Mouse (Mus musculus): ENCODE measurements around the gene Creb5. TPM values are rescaled to one million over a fixed set of nuclear protein-coding genes. Genes with fewer than 3 reads are reported as not detected.

The Creb5 gene
- total and polyA plus RNA-seq, 2 experiments from 2014 or later = 1.6 to 3.2 TPM

- TF ChIP-seq CTCF (IDR thresholded peaks at IDR 0.05) = no peak
- 70% methylated on average over 12 of the region's 12 CpGs for WGBS
- ATAC-seq (ENCODE audit: low FRiP score) (no peak), DNase-seq (ENCODE audit: low spot score) (peak; percentile 53)
- Histone ChIP-seq H3K4me2 (ENCODE audit: low read depth, low read length, poor library complexity, severe bottlenecking) (no peak overlapping the region), H3K9ac (replicated peaks; ENCODE audit: low read length, poor library complexity, severe bottlenecking) (no peak overlapping the region), H3K9me3 (ENCODE audit: low read length) (no peaks in the 10 kb centered on the region), H3K27ac (ENCODE audit: low read depth, low read length) (no peak overlapping the region), H3K4me1 (ENCODE audit: insufficient read depth, low read length) (no peaks in the 10 kb centered on the region), H3K27me3 (ENCODE audit: insufficient read depth, low read length) (no peaks in the 10 kb centered on the region), H3K4me3 (ENCODE audit: low read depth, low read length) (no peak overlapping the region), H3K36me3 (ENCODE audit: insufficient read depth, low read length) (no peaks in the 10 kb centered on the region)
Measured at GRCm38 (mm10) chr6:53461775-53462770, 175.0 kb downstream of the Creb5 start.

- no peak overlapping the region for H3K9ac ChIP-seq (replicated peaks; ENCODE audit: low read length, poor library complexity, severe bottlenecking)
- ATAC-seq (ENCODE audit: low FRiP score) = no peak
- H3K9me3 ChIP-seq (ENCODE audit: low read length) = no peaks in the 10 kb centered on the region
- no peak overlapping the region for H3K4me3 ChIP-seq (ENCODE audit: low read depth, low read length)
- H3K27me3 ChIP-seq (ENCODE audit: insufficient read depth, low read length) = no peaks in the 10 kb centered on the region
- no peak overlapping the region for H3K27ac ChIP-seq (ENCODE audit: low read depth, low read length)
- DNase-seq (ENCODE audit: low spot score) = peak; percentile 28
- no peak overlapping the region for H3K4me2 ChIP-seq (ENCODE audit: low read depth, low read length, poor library complexity, severe bottlenecking)
- TF ChIP-seq CTCF (IDR thresholded peaks at IDR 0.05) = no peak
- H3K4me1 ChIP-seq (ENCODE audit: insufficient read depth, low read length) = no peaks in the 10 kb centered on the region
- H3K36me3 ChIP-seq (ENCODE audit: insufficient read depth, low read length) = no peaks in the 10 kb centered on the region
- 81% methylated on average over 7 of the region's 7 CpGs for WGBS
Measured at GRCm38 (mm10) chr6:53462802-53463201, 175.7 kb downstream of the Creb5 start.

GRCm38 (mm10) chr6:53463261-53463813 is 176.3 kb downstream of the Creb5 start:
- no peaks in the 10 kb centered on the region for H3K4me1 ChIP-seq (ENCODE audit: insufficient read depth, low read length)
- no peaks in the 10 kb centered on the region for H3K36me3 ChIP-seq (ENCODE audit: insufficient read depth, low read length)
- no peak overlapping the region for H3K4me3 ChIP-seq (ENCODE audit: low read depth, low read length)
- no peak for TF ChIP-seq CTCF (IDR thresholded peaks at IDR 0.05)
- no peaks in the 10 kb centered on the region for H3K27me3 ChIP-seq (ENCODE audit: insufficient read depth, low read length)
- WGBS = 66% methylated on average over 6 of the region's 6 CpGs
- ATAC-seq (ENCODE audit: low FRiP score) (no peak), DNase-seq (ENCODE audit: low spot score) (no peak)
- no peak overlapping the region for H3K9ac ChIP-seq (replicated peaks; ENCODE audit: low read length, poor library complexity, severe bottlenecking)
- H3K4me2 ChIP-seq (ENCODE audit: low read depth, low read length, poor library complexity, severe bottlenecking) = no peak overlapping the region
- H3K27ac ChIP-seq (ENCODE audit: low read depth, low read length) = no peak overlapping the region
- no peaks in the 10 kb centered on the region for H3K9me3 ChIP-seq (ENCODE audit: low read length)

DNA sequence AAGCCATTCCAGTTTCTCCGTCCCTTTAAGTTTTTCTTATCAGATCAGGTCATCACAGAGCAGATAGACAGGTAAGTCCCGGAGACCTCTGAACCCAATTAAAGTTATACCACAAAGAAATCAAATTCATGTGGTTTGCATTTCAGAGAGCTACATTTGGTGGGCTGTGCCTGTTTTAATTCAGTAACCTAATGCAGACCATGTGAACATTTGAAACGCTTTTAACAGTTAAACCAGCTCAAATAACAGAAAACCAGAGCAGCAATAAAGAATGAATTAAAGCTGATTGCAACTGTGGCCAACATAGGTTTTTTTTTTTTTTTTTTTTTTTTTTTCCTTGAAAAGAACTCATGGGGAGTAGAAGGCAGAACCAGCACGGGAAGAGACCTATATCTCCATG is 182.1 kb downstream of the Creb5 start:
- no peak overlapping the region for H3K9ac ChIP-seq (replicated peaks; ENCODE audit: low read length, poor library complexity, severe bottlenecking)
- no peak overlapping the region for H3K4me2 ChIP-seq (ENCODE audit: low read depth, low read length, poor library complexity, severe bottlenecking)
- H3K4me1 ChIP-seq (ENCODE audit: insufficient read depth, low read length) = no peaks in the 10 kb centered on the region
- no peak overlapping the region for H3K4me3 ChIP-seq (ENCODE audit: low read depth, low read length)
- no peak for TF ChIP-seq CTCF (IDR thresholded peaks at IDR 0.05)
- H3K36me3 ChIP-seq (ENCODE audit: insufficient read depth, low read length) = no peaks in the 10 kb centered on the region
- DNase-seq (ENCODE audit: low spot score) (no peak), ATAC-seq (ENCODE audit: low FRiP score) (no peak)
- H3K9me3 ChIP-seq (ENCODE audit: low read length) = no peaks in the 10 kb centered on the region
- no peak overlapping the region for H3K27ac ChIP-seq (ENCODE audit: low read depth, low read length)
- H3K27me3 ChIP-seq (ENCODE audit: insufficient read depth, low read length) = no peaks in the 10 kb centered on the region
- WGBS = 79% methylated on average over 4 of the region's 4 CpGs

GRCm38 (mm10) chr6:53469703-53470102 is 182.6 kb downstream of the Creb5 start:
- H3K9ac ChIP-seq (replicated peaks; ENCODE audit: low read length, poor library complexity, severe bottlenecking) = no peak overlapping the region
- H3K27ac ChIP-seq (ENCODE audit: low read depth, low read length) = no peak overlapping the region
- no peaks in the 10 kb centered on the region for H3K4me1 ChIP-seq (ENCODE audit: insufficient read depth, low read length)
- no peaks in the 10 kb centered on the region for H3K9me3 ChIP-seq (ENCODE audit: low read length)
- no peak for ATAC-seq (ENCODE audit: low FRiP score)
- H3K36me3 ChIP-seq (ENCODE audit: insufficient read depth, low read length) = no peaks in the 10 kb centered on the region
- DNase-seq (ENCODE audit: low spot score) = no peak
- WGBS = 73% methylated on average over 2 of the region's 2 CpGs
- H3K27me3 ChIP-seq (ENCODE audit: insufficient read depth, low read length) = no peaks in the 10 kb centered on the region
- TF ChIP-seq CTCF (IDR thresholded peaks at IDR 0.05) = no peak
- H3K4me2 ChIP-seq (ENCODE audit: low read depth, low read length, poor library complexity, severe bottlenecking) = no peak overlapping the region
- H3K4me3 ChIP-seq (ENCODE audit: low read depth, low read length) = no peak overlapping the region

GRCm38 (mm10) chr6:53470559-53470958 is 183.5 kb downstream of the Creb5 start:
- Histone ChIP-seq H3K27ac (ENCODE audit: low read depth, low read length) (no peak overlapping the region), H3K9me3 (ENCODE audit: low read length) (no peaks in the 10 kb centered on the region), H3K4me2 (ENCODE audit: low read depth, low read length, poor library complexity, severe bottlenecking) (no peak overlapping the region), H3K9ac (replicated peaks; ENCODE audit: low read length, poor library complexity, severe bottlenecking) (no peak overlapping the region), H3K36me3 (ENCODE audit: insufficient read depth, low read length) (no peaks in the 10 kb centered on the region), H3K4me3 (ENCODE audit: low read depth, low read length) (no peak overlapping the region), H3K4me1 (ENCODE audit: insufficient read depth, low read length) (no peaks in the 10 kb centered on the region), H3K27me3 (ENCODE audit: insufficient read depth, low read length) (no peaks in the 10 kb centered on the region)
- ATAC-seq (ENCODE audit: low FRiP score) (no peak), DNase-seq (ENCODE audit: low spot score) (peak; percentile 49)
- no peak for TF ChIP-seq CTCF (IDR thresholded peaks at IDR 0.05)
- 55% methylated on average over 8 of the region's 8 CpGs for WGBS
